Mouse (Mus musculus): ENCODE data around the gene Olfr12. TPM values are rescaled to one million over a fixed set of nuclear protein-coding genes. Genes with fewer than 3 reads are reported as not detected.
A peak's percentile ranks its signal among the peaks of the same experiment; 100 is the strongest.

Olfr12 gene
- polyA plus RNA-seq (2014; fragmentation: Nextera tagmentation; extraction: Ambion mirVana): not detected in 2 replicates

DNA sequence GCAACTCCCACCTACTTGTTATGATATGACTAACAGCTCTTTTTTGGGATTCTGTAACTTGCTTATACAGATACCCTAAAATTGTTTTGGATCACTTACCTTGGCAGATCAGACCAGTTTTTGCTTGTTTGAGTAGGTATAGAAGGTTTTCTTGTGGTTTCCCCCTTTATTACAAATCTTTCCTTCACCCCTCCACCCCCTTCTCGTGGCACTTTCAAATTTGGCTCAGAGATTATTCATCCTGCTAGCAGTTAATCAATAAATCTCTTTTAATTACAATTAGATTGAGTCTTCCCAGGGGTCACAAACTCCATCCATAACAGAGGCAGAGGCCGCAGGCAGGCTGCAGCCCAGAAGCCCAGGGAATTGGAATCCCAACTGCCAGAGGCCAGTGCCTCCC is at the start of gene Olfr12:
TSS of gene Olfr12 (plus strand) at position 301 of the 400 bp plus-strand sequence.
- no peaks in the 10 kb centered on the region for H3K27me3 ChIP-seq (ENCODE audit: control insufficient read depth, insufficient read depth, low read length)
- H3K27ac ChIP-seq (ENCODE audit: low read depth, low read length): no peak within 1 kb of the TSS
- no peaks in the 10 kb centered on the region for H3K4me1 ChIP-seq (ENCODE audit: control insufficient read depth, insufficient read depth, low read length)
- ATAC-seq (ENCODE audit: insufficient read depth, low FRiP score, low TSS enrichment) (no peak), DNase-seq (ENCODE audit: low spot score) (no peak)
- no peaks in the 10 kb centered on the region for H3K36me3 ChIP-seq (ENCODE audit: control insufficient read depth, insufficient read depth, low read length)
- H3K4me3 ChIP-seq (ENCODE audit: low read depth, low read length): no peak within 1 kb of the TSS
- WGBS: 54% methylated on average over 2 of the region's 2 CpGs
- H3K9me3 ChIP-seq (ENCODE audit: control insufficient read depth, low read length): no peaks in the 10 kb centered on the region
- H3K9ac ChIP-seq (ENCODE audit: low read length): no peak within 1 kb of the TSS
- no peak within 1 kb of the TSS for H3K4me2 ChIP-seq (ENCODE audit: low read depth)

DNA sequence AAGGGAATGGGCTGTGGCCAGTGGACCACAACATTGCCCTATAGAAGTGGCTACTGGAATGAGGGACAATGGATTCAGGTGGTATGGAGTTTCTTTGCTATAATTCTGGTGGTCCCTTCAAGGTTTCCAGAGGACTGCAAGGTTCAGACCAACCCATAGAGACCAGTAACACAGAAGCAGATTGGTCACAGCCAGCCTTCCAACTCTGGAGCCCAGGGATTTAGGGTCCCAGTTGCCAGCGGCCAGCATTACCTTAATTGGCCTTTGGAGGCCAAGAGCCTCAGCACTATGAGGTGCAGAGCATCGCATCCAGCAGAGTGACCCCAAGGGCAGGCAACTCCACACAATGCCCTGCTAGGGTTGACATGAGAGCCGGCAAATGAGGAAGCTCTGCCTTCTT is 46.6 kb upstream of the Olfr12 start, which contains the start of gene Olfr1413:
TSS of gene Olfr1413 (plus strand) at position 301 of the 400 bp plus-strand sequence.
- WGBS: 77% methylated on average over 3 of the region's 3 CpGs

DNA sequence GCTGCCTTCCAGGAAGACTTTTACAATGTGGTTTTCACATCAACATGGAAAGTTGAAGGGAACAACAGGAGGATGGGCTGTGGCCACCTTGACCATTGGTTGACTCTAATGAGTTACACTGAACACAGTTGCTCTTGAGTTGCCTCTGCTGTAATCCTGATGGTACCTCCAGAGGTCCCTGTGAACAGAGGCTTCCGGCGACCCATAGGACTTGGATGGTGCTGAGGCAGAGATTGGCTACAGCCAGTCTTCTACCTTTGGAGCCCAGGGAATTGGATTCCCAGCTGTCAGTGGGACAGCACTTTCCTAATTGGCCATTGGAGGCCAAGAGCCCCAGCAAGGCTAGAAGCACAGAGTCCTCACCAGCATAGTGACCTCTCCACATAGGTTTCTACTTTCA is 32.1 kb upstream of the Olfr12 start, which contains the start of gene Olfr1412:
TSS of gene Olfr1412 (plus strand) at position 301 of the 400 bp plus-strand sequence.
- DNase-seq (ENCODE audit: low spot score): no peak
- WGBS: 88% methylated on average over 2 of the region's 2 CpGs

More for the DNA sequence above, 46.6 kb upstream of the Olfr12 start, which contains the start of gene Olfr1413:
- H3K27me3 ChIP-seq (ENCODE audit: control insufficient read depth, insufficient read depth, low read length): no peaks in the 10 kb centered on the region
- H3K9ac ChIP-seq (ENCODE audit: low read length): no peak within 1 kb of the TSS
- H3K36me3 ChIP-seq (ENCODE audit: control insufficient read depth, insufficient read depth, low read length): no peaks in the 10 kb centered on the region
- H3K4me3 ChIP-seq (ENCODE audit: low read depth, low read length): no peak within 1 kb of the TSS
- H3K27ac ChIP-seq (ENCODE audit: low read depth, low read length): no peak within 1 kb of the TSS
- DNase-seq (ENCODE audit: low spot score) (no peak), ATAC-seq (ENCODE audit: insufficient read depth, low FRiP score, low TSS enrichment) (no peak)
- H3K4me1 ChIP-seq (ENCODE audit: control insufficient read depth, insufficient read depth, low read length): no peaks in the 10 kb centered on the region
- H3K9me3 ChIP-seq (ENCODE audit: control insufficient read depth, low read length): no peaks in the 10 kb centered on the region
- H3K4me2 ChIP-seq (ENCODE audit: low read depth): no peak within 1 kb of the TSS

DNA sequence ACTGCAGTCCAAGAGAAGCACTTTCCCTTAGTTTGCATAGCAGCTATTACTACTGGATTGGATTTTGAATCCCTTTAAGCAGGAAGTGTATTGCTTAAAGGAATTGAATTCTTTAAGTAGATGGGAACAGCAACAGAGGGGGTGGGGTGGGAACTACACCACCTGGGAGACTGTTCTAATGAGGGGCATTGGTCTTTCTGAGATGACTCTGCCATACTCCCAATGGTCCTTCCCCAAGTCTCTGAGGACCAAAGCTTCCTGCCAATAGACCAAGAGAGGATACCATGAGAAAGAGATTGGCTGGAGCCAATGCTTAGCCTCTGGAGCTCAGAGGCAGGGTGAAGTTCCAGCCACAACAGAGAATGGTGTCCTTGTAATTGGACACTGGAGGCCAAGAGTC is 23.5 kb upstream of the Olfr12 start, which contains the start of gene Olfr1411:
TSS of gene Olfr1411 (plus strand) at position 301 of the 400 bp plus-strand sequence.
- Histone ChIP-seq H3K9ac (ENCODE audit: low read length) (no peak within 1 kb of the TSS), H3K4me2 (ENCODE audit: low read depth) (no peak within 1 kb of the TSS), H3K4me1 (ENCODE audit: control insufficient read depth, insufficient read depth, low read length) (no peaks in the 10 kb centered on the region), H3K27me3 (ENCODE audit: control insufficient read depth, insufficient read depth, low read length) (no peaks in the 10 kb centered on the region), H3K27ac (ENCODE audit: low read depth, low read length) (no peak within 1 kb of the TSS), H3K4me3 (ENCODE audit: low read depth, low read length) (no peak within 1 kb of the TSS), H3K9me3 (ENCODE audit: control insufficient read depth, low read length) (no peaks in the 10 kb centered on the region), H3K36me3 (ENCODE audit: control insufficient read depth, insufficient read depth, low read length) (no peaks in the 10 kb centered on the region)
- DNase-seq (ENCODE audit: low spot score) (no peak), ATAC-seq (ENCODE audit: insufficient read depth, low FRiP score, low TSS enrichment) (no peak)

More for the DNA sequence above, 32.1 kb upstream of the Olfr12 start, which contains the start of gene Olfr1412:
- H3K27me3 ChIP-seq (ENCODE audit: control insufficient read depth, insufficient read depth, low read length): no peaks in the 10 kb centered on the region
- H3K9me3 ChIP-seq (ENCODE audit: control insufficient read depth, low read length): no peaks in the 10 kb centered on the region
- no peak within 1 kb of the TSS for H3K4me3 ChIP-seq (ENCODE audit: low read depth, low read length)
- no peaks in the 10 kb centered on the region for H3K4me1 ChIP-seq (ENCODE audit: control insufficient read depth, insufficient read depth, low read length)
- no peaks in the 10 kb centered on the region for H3K36me3 ChIP-seq (ENCODE audit: control insufficient read depth, insufficient read depth, low read length)
- H3K27ac ChIP-seq (ENCODE audit: low read depth, low read length): no peak within 1 kb of the TSS
- H3K4me2 ChIP-seq (ENCODE audit: low read depth): no peak within 1 kb of the TSS
- no peak within 1 kb of the TSS for H3K9ac ChIP-seq (ENCODE audit: low read length)
- ATAC-seq (ENCODE audit: insufficient read depth, low FRiP score, low TSS enrichment): no peak

DNA sequence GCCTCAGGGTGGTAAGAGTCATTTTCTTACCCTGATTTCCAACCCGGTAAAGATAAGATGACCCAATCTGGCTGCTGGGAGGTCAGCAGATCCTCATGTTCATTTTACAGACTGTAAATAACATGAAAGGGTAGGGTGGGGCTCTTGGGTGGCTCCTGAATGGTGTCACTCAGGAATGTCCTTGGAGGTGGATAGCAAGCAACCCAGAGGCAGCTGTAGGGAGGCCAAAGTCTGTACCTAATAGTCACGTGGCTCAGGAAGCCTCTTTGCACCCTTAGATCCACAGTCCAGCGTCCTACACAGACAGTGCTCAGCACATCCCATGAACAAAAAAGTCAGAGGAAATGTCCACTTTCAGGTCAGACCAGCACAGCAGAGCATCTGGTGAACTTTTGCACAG is 21.6 kb upstream of the Olfr12 start:
- H3K4me2 ChIP-seq (ENCODE audit: low read depth): no peak overlapping the region
- no peak overlapping the region for H3K9ac ChIP-seq (ENCODE audit: low read length)
- 84% methylated on average over 3 of the region's 3 CpGs for WGBS
- H3K27ac ChIP-seq (ENCODE audit: low read depth, low read length): no peak overlapping the region
- no peaks in the 10 kb centered on the region for H3K9me3 ChIP-seq (ENCODE audit: control insufficient read depth, low read length)
- no peaks in the 10 kb centered on the region for H3K4me1 ChIP-seq (ENCODE audit: control insufficient read depth, insufficient read depth, low read length)
- DNase-seq (ENCODE audit: low spot score): no peak
- H3K4me3 ChIP-seq (ENCODE audit: low read depth, low read length): no peak overlapping the region
- H3K27me3 ChIP-seq (ENCODE audit: control insufficient read depth, insufficient read depth, low read length): no peaks in the 10 kb centered on the region
- H3K36me3 ChIP-seq (ENCODE audit: control insufficient read depth, insufficient read depth, low read length): no peaks in the 10 kb centered on the region
- ATAC-seq (ENCODE audit: insufficient read depth, low FRiP score, low TSS enrichment): no peak

DNA sequence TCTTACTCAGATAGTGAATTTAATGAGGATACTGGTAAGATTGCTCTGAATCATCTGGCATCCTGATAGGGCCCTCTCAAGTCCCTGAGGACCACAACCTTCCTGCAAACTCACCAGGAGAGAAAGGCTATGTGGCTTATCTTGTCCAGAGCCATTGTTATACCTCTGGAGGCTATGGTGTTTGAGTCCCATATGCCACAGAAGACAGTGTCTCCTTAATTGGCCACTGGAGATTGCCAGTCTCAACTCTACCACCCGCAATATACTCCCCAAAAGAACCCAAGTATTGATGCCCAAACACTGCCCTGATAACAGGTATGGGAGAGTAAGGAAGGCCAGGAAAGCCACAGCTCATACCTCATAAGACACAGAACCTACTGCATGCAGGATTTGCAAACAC is 12.1 kb upstream of the Olfr12 start, which contains the start of gene Olfr1410:
TSS of gene Olfr1410 (plus strand) at position 301 of the 400 bp plus-strand sequence.
- Histone ChIP-seq H3K36me3 (ENCODE audit: control insufficient read depth, insufficient read depth, low read length) (no peaks in the 10 kb centered on the region), H3K27me3 (ENCODE audit: control insufficient read depth, insufficient read depth, low read length) (no peaks in the 10 kb centered on the region), H3K4me3 (ENCODE audit: low read depth, low read length) (no peak within 1 kb of the TSS), H3K4me1 (ENCODE audit: control insufficient read depth, insufficient read depth, low read length) (no peaks in the 10 kb centered on the region), H3K9me3 (ENCODE audit: control insufficient read depth, low read length) (no peaks in the 10 kb centered on the region), H3K9ac (ENCODE audit: low read length) (no peak within 1 kb of the TSS), H3K27ac (ENCODE audit: low read depth, low read length) (no peak within 1 kb of the TSS), H3K4me2 (ENCODE audit: low read depth) (no peak within 1 kb of the TSS)
- 82% methylated on average over 1 of the region's 1 CpGs for WGBS
- DNase-seq (ENCODE audit: low spot score): no peak
- ATAC-seq (ENCODE audit: insufficient read depth, low FRiP score, low TSS enrichment): no peak

DNA sequence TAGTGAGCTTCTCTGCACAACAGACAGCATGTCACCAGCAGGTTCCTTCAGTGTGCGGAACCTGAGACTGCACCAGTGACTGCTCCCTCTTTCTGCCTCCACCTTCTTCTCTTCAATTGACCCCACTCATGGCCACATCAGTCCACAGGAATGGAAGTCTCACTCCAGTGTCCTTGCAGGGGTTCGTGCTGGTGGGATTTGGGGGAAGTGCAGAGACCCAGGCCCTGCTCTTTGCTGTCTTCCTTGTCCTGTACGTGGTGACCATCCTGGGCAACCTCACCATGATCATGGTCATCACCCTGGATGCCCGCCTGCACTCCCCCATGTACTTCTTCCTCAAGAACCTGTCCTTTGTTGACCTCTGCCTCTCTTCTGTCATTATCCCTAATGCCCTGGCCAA is 9.9 kb upstream of the Olfr12 start:
- H3K9me3 ChIP-seq (ENCODE audit: control insufficient read depth, low read length): no peaks in the 10 kb centered on the region
- WGBS: 85% methylated on average over 4 of the region's 4 CpGs
- H3K4me1 ChIP-seq (ENCODE audit: control insufficient read depth, insufficient read depth, low read length): no peaks in the 10 kb centered on the region
- no peaks in the 10 kb centered on the region for H3K36me3 ChIP-seq (ENCODE audit: control insufficient read depth, insufficient read depth, low read length)
- DNase-seq (ENCODE audit: low spot score): no peak
- no peak for ATAC-seq (ENCODE audit: insufficient read depth, low FRiP score, low TSS enrichment)
- H3K27me3 ChIP-seq (ENCODE audit: control insufficient read depth, insufficient read depth, low read length): no peaks in the 10 kb centered on the region
- H3K9ac ChIP-seq (ENCODE audit: low read length): no peak overlapping the region
- H3K4me3 ChIP-seq (ENCODE audit: low read depth, low read length): no peak overlapping the region
- no peak overlapping the region for H3K4me2 ChIP-seq (ENCODE audit: low read depth)
- no peak overlapping the region for H3K27ac ChIP-seq (ENCODE audit: low read depth, low read length)

DNA sequence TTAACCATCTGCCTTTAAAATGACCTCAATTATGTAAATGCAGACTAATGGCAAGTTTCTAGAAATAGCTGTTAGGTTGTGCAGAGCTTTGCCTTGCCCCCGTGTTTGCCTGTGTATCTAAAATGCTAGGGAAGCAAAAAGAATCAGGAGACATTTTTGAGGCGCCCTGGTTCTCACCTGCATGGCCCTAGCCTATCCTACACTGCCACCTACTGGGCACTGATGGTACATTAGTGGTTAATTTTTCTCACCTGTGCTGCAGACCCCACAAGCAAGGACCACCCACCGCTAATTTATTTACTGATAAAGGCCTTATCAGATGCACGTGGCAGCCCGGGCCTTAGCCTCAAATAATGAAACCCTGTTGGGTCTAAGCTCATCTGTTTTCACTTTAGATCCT is 6.6 kb upstream of the Olfr12 start:
- Histone ChIP-seq H3K27me3 (ENCODE audit: control insufficient read depth, insufficient read depth, low read length) (no peaks in the 10 kb centered on the region), H3K36me3 (ENCODE audit: control insufficient read depth, insufficient read depth, low read length) (no peaks in the 10 kb centered on the region), H3K4me2 (ENCODE audit: low read depth) (no peak overlapping the region), H3K4me1 (ENCODE audit: control insufficient read depth, insufficient read depth, low read length) (no peaks in the 10 kb centered on the region), H3K27ac (ENCODE audit: low read depth, low read length) (no peak overlapping the region), H3K9ac (ENCODE audit: low read length) (no peak overlapping the region), H3K4me3 (ENCODE audit: low read depth, low read length) (no peak overlapping the region), H3K9me3 (ENCODE audit: control insufficient read depth, low read length) (no peaks in the 10 kb centered on the region)
- DNase-seq (ENCODE audit: low spot score) (peak; percentile 40), ATAC-seq (ENCODE audit: insufficient read depth, low FRiP score, low TSS enrichment) (no peak)
- WGBS: 9% methylated on average over 5 of the region's 5 CpGs

DNA sequence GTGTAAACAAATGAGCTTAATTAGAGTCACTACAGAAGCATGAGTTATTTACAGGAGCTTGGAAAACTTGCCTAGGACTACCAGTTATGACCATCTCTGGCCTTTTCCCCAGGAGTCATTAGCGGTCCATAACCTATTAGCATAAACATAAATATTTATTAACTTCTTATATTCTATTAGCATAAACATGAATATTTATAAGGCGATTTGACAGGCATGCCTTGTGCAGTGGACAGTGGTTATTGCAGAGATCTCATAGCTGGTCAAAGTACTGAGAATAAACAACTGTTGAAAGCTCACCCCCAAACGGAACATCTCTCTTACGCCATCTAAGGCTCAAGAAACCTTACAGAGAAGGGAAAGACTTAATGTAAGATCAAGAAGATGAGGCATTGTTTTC is 4.4 kb upstream of the Olfr12 start:
- 49% methylated on average over 4 of the region's 4 CpGs for WGBS

More for the DNA sequence above, 4.4 kb upstream of the Olfr12 start:
- Histone ChIP-seq H3K36me3 (ENCODE audit: control insufficient read depth, insufficient read depth, low read length) (no peaks in the 10 kb centered on the region), H3K9me3 (ENCODE audit: control insufficient read depth, low read length) (no peaks in the 10 kb centered on the region), H3K4me1 (ENCODE audit: control insufficient read depth, insufficient read depth, low read length) (no peaks in the 10 kb centered on the region), H3K9ac (ENCODE audit: low read length) (no peak overlapping the region), H3K4me3 (ENCODE audit: low read depth, low read length) (no peak overlapping the region), H3K27me3 (ENCODE audit: control insufficient read depth, insufficient read depth, low read length) (no peaks in the 10 kb centered on the region), H3K27ac (ENCODE audit: low read depth, low read length) (no peak overlapping the region), H3K4me2 (ENCODE audit: low read depth) (no peak overlapping the region)
- DNase-seq (ENCODE audit: low spot score) (no peak), ATAC-seq (ENCODE audit: insufficient read depth, low FRiP score, low TSS enrichment) (no peak)
